Mouse (Mus musculus): ENCODE measurements around the gene Trip11. TPM values are rescaled to one million over a fixed set of nuclear protein-coding genes. Genes with fewer than 3 reads are reported as not detected.

Gene Trip11
- polyA plus RNA-seq, 1 experiment, result 0.22 TPM

DNA sequence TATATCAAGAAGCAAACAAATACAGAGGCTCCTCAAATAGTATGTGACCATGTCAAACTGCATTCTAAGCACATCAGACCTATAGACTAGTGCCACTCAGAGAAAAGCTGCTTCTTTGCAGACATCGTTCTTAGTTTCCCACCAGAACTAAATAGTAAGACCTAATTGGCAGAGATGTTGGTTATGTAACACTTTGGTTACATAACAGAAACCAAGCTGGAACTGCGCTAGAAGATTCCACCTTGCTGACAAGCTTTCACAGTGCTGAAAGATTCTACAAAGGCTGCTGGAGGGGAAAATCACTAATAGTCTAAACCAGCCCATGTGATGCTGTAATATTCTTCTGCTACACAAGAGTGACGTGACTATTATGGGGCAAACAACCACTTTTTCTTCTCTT is 22.2 kb upstream of the Trip11 start:
- H3K36me3 ChIP-seq (replicated peaks; ENCODE audit: low read length), result peaks cover 90% of the 10 kb centered on the region
- peaks cover 10% of the 10 kb centered on the region; the same call in 1 of the 2 replicates for H3K4me1 ChIP-seq
- no peaks in the 10 kb centered on the region for H3K27me3 ChIP-seq (replicated peaks)
- H3K9me3 ChIP-seq, result peaks cover 4% of the 10 kb centered on the region; the same call in 1 of the 2 replicates
- no peak for TF ChIP-seq FLI1 (IDR thresholded peaks at IDR 0.05; ENCODE audit: low read length)
- TF ChIP-seq GATA1 (IDR thresholded peaks at IDR 0.05; ENCODE audit: borderline replicate concordance, low read length), result no peak
- no peak overlapping the region for H3K4me3 ChIP-seq (replicated peaks)

DNA sequence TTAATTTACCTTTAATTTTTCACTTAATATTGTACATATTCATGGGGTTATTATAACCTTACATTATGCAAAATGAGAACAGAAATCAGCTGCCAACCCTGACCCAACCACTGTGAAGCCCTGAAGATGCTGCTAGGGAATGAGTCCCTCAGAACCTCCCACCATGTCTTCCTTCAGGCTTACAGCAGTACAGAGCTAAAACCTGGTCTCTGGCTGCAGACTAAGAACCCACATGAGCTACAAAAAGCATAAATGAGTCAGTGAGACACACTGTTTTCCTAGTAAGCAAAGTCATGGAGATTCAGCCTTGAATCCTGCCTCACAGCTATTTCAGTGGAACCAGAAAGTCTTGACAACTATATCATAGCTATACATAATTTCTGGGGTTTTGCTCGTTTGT is 15.4 kb upstream of the Trip11 start:
- no peak overlapping the region for H3K4me3 ChIP-seq (replicated peaks)
- no peak for TF ChIP-seq GATA1 (IDR thresholded peaks at IDR 0.05; ENCODE audit: borderline replicate concordance, low read length)
- no peak for TF ChIP-seq FLI1 (IDR thresholded peaks at IDR 0.05; ENCODE audit: low read length)
- H3K27me3 ChIP-seq (replicated peaks), result no peaks in the 10 kb centered on the region
- no peaks in the 10 kb centered on the region for H3K4me1 ChIP-seq
- H3K9me3 ChIP-seq, result no peaks in the 10 kb centered on the region
- peaks cover 100% of the 10 kb centered on the region for H3K36me3 ChIP-seq (replicated peaks; ENCODE audit: low read length)

DNA sequence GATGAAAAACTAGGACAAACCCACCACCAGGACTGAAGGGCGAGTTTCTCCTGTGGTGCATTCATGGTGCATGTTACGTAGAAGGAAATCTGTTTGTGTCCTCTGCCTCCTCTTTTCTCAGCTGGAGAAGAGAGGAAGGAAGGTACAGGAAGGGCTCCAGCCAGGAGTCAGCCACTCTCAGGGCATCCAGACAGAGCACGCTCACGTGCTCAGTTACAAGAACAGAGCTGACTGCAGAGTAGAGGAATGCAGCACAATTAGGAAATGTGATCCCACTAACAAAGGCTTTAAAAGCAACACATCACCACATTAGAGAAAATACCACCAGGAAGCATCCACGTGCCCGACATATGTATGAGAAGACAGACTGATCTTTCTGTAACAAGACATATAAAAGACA is 9.2 kb upstream of the Trip11 start:
- Histone ChIP-seq H3K36me3 (replicated peaks; ENCODE audit: low read length) (peaks cover 89% of the 10 kb centered on the region), H3K27me3 (replicated peaks) (no peaks in the 10 kb centered on the region), H3K4me3 (replicated peaks) (no peak overlapping the region), H3K9me3 (no peaks in the 10 kb centered on the region), H3K4me1 (peaks cover 7% of the 10 kb centered on the region)
- no peak for TF ChIP-seq FLI1 (IDR thresholded peaks at IDR 0.05; ENCODE audit: low read length)
- no peak for TF ChIP-seq GATA1 (IDR thresholded peaks at IDR 0.05; ENCODE audit: borderline replicate concordance, low read length)

DNA sequence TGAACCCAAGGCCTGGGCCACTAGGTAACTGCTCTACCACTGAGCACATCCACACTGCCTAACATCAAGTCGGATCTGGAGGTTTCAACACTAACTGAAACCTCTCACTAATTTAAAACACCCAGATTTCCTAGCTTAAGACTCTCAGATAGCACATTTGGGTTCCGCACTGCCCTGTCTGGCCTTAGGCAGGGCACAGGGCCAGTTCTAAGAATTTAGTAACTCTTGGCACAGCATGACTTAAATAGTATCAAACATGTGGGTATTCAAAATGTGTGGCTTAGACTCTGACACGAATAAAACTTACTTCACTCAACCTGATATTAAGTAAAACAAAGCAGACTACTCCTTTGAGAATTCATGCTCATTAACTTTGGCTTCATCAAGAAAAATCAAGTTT is 6.8 kb upstream of the Trip11 start:
- Histone ChIP-seq H3K27me3 (replicated peaks) (no peaks in the 10 kb centered on the region), H3K36me3 (replicated peaks; ENCODE audit: low read length) (peaks cover 65% of the 10 kb centered on the region), H3K4me1 (peaks cover 15% of the 10 kb centered on the region), H3K4me3 (replicated peaks) (no peak overlapping the region), H3K9me3 (no peaks in the 10 kb centered on the region)
- no peak for TF ChIP-seq GATA1 (IDR thresholded peaks at IDR 0.05; ENCODE audit: borderline replicate concordance, low read length)
- no peak for TF ChIP-seq FLI1 (IDR thresholded peaks at IDR 0.05; ENCODE audit: low read length)

DNA sequence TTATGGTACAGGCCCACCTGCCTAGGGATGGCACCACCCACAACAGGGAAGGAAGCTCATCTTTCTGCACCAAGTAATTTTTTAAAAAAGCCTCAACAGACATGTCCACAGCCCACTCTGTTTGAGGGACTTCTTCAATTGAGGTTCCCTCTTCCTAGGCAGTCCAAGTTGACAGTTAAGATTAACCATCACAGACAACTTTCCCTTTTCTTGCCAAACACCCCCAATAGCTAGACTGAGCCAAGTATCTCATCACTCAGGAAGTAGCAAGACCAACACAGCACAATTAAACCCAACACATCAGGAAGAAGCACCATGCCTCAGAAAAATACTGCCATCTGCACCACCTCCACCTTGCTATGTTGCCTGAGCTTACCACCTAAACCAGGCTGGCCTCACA is 4.1 kb upstream of the Trip11 start:
- H3K36me3 ChIP-seq (replicated peaks; ENCODE audit: low read length), result peaks cover 38% of the 10 kb centered on the region
- H3K27me3 ChIP-seq (replicated peaks), result no peaks in the 10 kb centered on the region
- TF ChIP-seq GATA1 (IDR thresholded peaks at IDR 0.05; ENCODE audit: borderline replicate concordance, low read length) (no peak), FLI1 (IDR thresholded peaks at IDR 0.05; ENCODE audit: low read length) (no peak)
- H3K9me3 ChIP-seq, result no peaks in the 10 kb centered on the region
- no peak overlapping the region for H3K4me3 ChIP-seq (replicated peaks)
- peaks cover 23% of the 10 kb centered on the region for H3K4me1 ChIP-seq

DNA sequence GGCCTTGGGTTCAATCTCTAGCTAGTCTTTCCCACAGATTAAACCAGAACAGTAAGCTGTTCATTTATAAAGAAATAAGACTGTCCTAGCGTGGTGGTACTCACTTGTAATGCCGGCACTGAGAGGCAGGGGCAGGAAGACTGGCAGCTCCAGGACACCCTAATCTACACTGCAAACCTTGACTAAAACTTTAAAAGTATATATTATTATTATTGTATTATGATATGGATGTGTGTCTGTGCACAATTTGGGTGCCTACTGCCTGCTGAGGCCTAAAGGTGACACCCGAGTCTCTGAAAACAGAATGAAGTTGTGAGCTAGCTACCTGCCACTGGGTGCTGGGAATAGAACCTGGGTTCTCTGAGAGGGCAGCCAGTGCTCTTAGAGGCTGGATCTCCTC is 1.7 kb downstream of the Trip11 start:
- peaks cover 21% of the 10 kb centered on the region for H3K36me3 ChIP-seq (replicated peaks; ENCODE audit: low read length)
- H3K27me3 ChIP-seq (replicated peaks), result no peaks in the 10 kb centered on the region
- H3K9me3 ChIP-seq, result peaks cover 8% of the 10 kb centered on the region; the same call in 1 of the 2 replicates
- H3K4me3 ChIP-seq (replicated peaks), result peak overlapping the region; percentile 99
- peaks cover 26% of the 10 kb centered on the region for H3K4me1 ChIP-seq
- no peak for TF ChIP-seq GATA1 (IDR thresholded peaks at IDR 0.05; ENCODE audit: borderline replicate concordance, low read length)
- no peak for TF ChIP-seq FLI1 (IDR thresholded peaks at IDR 0.05; ENCODE audit: low read length)

DNA sequence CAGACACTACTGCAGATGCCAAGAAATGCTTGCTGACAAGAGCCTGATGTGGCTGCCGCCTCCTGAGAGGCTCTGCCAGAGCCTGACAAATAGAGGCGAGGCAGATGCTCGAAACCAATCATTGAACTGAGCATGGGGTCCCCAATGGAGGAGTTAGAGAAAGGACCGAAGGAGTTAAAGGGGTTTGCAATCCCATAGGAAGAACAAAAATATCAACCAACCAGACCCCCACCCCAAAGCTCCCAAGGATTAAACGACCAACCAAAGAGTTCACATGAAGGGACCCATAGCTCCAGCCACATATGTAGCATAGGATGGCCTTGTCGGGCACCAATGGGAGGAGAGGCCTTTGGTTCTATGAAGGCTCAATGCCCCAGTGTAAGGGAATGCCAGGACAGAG is 2.7 kb downstream of the Trip11 start:
- Histone ChIP-seq H3K9me3 (peaks cover 8% of the 10 kb centered on the region; the same call in 1 of the 2 replicates), H3K36me3 (replicated peaks; ENCODE audit: low read length) (peaks cover 26% of the 10 kb centered on the region), H3K4me3 (replicated peaks) (no peak overlapping the region), H3K4me1 (peaks cover 35% of the 10 kb centered on the region), H3K27me3 (replicated peaks) (no peaks in the 10 kb centered on the region)
- no peak for TF ChIP-seq GATA1 (IDR thresholded peaks at IDR 0.05; ENCODE audit: borderline replicate concordance, low read length)
- TF ChIP-seq FLI1 (IDR thresholded peaks at IDR 0.05; ENCODE audit: low read length), result no peak

DNA sequence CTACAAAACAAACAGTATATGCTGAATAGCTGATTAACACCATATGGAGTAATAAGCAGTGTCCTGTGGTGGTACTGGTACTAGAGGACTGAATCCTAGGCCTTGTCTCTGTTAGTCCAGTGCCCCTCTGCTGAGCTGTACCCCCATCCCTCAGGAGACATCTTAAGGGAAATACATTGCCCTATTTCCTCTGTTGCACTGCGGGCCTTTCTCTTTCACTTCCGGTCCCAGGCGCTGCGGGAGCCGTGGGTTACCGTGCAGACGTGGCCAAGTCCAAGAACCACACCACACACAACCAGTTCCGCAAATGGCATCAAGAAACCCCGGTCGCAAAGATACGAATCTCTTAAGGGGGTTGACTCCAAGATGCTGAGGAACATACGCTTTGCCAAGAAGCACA is 7.2 kb downstream of the Trip11 start:
- peaks cover 56% of the 10 kb centered on the region for H3K36me3 ChIP-seq (replicated peaks; ENCODE audit: low read length)

DNA sequence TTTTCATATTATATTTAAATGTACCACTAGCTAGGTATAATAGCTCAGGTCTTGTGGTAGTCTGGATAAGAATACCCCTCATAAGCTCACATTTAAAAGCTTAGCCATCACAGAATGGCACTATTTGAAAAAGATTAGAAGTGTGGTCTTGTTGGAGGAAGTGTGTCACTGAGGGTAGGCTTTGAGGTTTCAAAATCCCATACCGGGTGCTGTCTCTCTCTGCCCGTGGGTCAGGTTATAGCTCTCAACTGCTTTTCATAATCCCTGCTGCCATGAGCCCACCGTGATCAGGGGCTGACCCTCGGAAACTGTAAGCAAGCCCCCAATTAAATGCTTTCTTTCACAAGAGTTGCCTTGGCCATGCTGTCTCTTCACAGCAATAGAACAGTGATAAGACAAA is 8.2 kb downstream of the Trip11 start:
- Histone ChIP-seq H3K4me1 (peaks cover 28% of the 10 kb centered on the region), H3K27me3 (replicated peaks) (no peaks in the 10 kb centered on the region), H3K4me3 (replicated peaks) (no peak overlapping the region), H3K36me3 (replicated peaks; ENCODE audit: low read length) (peaks cover 58% of the 10 kb centered on the region), H3K9me3 (peaks cover 8% of the 10 kb centered on the region; the same call in 1 of the 2 replicates)
- no peak for TF ChIP-seq FLI1 (IDR thresholded peaks at IDR 0.05; ENCODE audit: low read length)
- TF ChIP-seq GATA1 (IDR thresholded peaks at IDR 0.05; ENCODE audit: borderline replicate concordance, low read length), result no peak

More for the DNA sequence above, 7.2 kb downstream of the Trip11 start:
- Histone ChIP-seq H3K4me3 (replicated peaks) (no peak overlapping the region), H3K27me3 (replicated peaks) (no peaks in the 10 kb centered on the region), H3K9me3 (peaks cover 8% of the 10 kb centered on the region; the same call in 1 of the 2 replicates), H3K4me1 (peaks cover 33% of the 10 kb centered on the region)
- no peak for TF ChIP-seq GATA1 (IDR thresholded peaks at IDR 0.05; ENCODE audit: borderline replicate concordance, low read length)
- TF ChIP-seq FLI1 (IDR thresholded peaks at IDR 0.05; ENCODE audit: low read length), result no peak

DNA sequence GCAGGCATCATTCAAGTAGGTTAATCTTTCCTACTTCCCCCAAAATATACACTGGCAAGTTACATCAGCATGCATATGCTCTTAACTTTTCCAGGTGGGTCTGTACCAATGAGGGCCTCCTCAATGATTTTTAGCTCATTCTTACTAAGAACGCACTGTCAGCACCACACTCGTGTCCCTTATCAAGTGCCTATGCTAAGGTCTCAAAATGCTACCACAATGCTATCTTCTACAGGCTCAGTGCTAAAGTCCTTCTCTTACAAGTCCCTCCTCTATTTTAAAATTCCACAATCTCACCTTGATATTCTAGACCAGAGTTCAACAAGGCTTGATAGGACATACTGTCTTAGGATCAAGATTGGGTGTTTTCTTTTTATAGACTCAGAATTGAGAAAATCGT is 8.9 kb downstream of the Trip11 start:
- Histone ChIP-seq H3K9me3 (peaks cover 8% of the 10 kb centered on the region; the same call in 1 of the 2 replicates), H3K4me1 (peaks cover 28% of the 10 kb centered on the region), H3K27me3 (replicated peaks) (no peaks in the 10 kb centered on the region), H3K36me3 (replicated peaks; ENCODE audit: low read length) (peaks cover 61% of the 10 kb centered on the region), H3K4me3 (replicated peaks) (no peak overlapping the region)
- TF ChIP-seq GATA1 (IDR thresholded peaks at IDR 0.05; ENCODE audit: borderline replicate concordance, low read length) (no peak), FLI1 (IDR thresholded peaks at IDR 0.05; ENCODE audit: low read length) (no peak)

Data from megakaryocyte, embryonic 14.5 days (primary cell).